Mouse (Mus musculus) liver, adult 2 months (tissue): ENCODE data around the gene Cnih1.

Experiments
- CTCF ChIP-seq: fragments of 200-500 bp; IDR thresholded peaks from 2 replicates; pipeline ENCODE4 v1.5.1; 2011; ENCODE audit warnings: low read depth, low read length, control low read depth
- POLR2A ChIP-seq: fragments of 200-500 bp; IDR thresholded peaks from 2 replicates; pipeline ENCODE4 v1.6.1; 2011; ENCODE audit warnings: low read length, control low read depth; ENCODE audit not compliant: insufficient read depth; ENCODE audit errors: extremely low read depth

- TF ChIP-seq CTCF (no peak), POLR2A (no peak)
Observed at GRCm38 (mm10) chr14:46803791-46804190, 15.6 kb upstream of the Cnih1 start.
